Comparison of ENCODE assay signal across 13 mouse cellular contexts in the genomic region with DNA sequence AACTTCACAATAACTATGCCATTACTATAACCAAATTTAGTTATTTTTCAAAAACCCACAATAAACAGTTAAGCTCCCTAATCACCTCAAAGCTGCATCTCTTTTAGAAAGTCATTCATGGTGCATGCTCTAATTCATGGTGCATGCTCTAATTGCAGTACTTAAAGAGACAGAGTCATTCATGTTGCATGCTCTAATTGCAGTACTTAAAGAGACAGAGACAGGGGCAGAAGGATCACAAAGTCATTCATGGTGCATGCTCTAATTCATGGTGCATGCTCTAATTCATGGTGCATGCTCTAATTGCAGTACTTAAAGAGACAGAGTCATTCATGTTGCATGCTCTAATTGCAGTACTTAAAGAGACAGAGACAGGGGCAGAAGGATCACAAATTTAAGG. TPM values are rescaled to one million over a fixed set of nuclear protein-coding genes. Genes with fewer than 3 reads are reported as not detected.
"Had no signal": no experiment of that assay in that cellular context is flagged by ENCODE, and none has a peak within 500 bp of the region (broad histone marks: within the 10 kb centered on the region; RNA-seq: fewer than 3 reads in every experiment).

No protein-coding gene starts in this region.

RNA-seq across cellular contexts. Expression of a gene that starts 19.3 kb away (rescaled TPM):
- total RNA-seq: megakaryocyte progenitor cell, adult 5-6 weeks; monocyte, adult 5-6 weeks had no signal
- polyA plus RNA-seq: macrophage; midbrain, embryonic 11.5 days; thymus, postnatal 0 days had no signal

RNA-seq across cellular contexts. Expression of a gene that starts 31.2 kb away (rescaled TPM):
- total RNA-seq: midbrain, postnatal 0 days; monocyte, adult 5-6 weeks had no signal
- polyA plus RNA-seq: lung, adult 2 months; lung, postnatal 0 days; macrophage; midbrain, embryonic 13.5 days; midbrain, embryonic 15.5 days; midbrain, postnatal 0 days; neural tube, embryonic 12.5 days; small intestine, adult 2 months; stomach, embryonic 14.5 days; thymus, postnatal 0 days had no signal
